Mouse (Mus musculus): ENCODE measurements around the gene Tspo2. TPM values are rescaled to one million over a fixed set of nuclear protein-coding genes. Genes with fewer than 3 reads are reported as not detected.

Tspo2 gene
- polyA plus RNA-seq, 1 experiment = 0.41 TPM

DNA sequence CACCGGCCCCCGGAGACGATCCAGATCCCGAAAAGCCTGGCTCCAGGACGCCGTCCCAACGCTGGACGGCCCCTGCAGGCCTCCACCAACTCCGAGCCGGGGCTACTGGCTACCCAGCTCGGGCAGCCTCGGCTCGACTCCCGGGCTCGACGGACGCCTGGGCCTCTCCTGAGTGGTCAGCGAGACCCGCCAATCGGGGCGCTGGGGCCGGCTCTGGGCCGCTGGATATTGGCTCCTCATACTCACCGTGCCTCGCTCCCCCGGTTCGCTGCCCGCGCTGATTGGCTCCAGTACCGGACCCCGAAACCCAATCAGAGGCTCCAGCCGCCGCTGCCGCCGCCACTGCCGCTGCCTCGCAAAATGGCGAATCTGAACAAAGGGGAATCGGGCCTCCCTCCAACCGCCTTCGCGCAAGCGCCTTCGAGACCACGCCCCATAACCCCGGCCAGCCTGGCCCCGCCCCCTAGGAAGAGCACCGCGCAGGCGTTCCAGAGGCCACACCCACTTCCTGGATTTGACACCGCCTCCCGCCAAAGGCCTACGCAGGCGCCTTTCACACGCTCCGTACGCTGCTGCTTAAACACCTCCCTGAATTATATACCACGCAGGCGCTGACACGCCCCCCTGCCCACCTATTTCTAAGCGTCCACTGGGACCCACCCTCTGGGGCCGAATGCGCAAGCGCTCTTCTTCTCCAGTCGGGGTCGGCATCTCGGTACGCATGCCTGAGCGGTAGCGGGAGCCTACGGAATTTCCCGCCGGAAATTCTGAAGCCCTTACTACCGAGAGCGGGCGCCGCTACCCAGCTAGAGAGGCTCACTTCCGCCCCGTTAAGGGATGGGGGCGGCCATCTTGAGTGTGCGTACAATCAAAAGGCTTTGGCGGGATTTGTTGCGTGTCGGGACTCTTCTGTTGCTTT is 41.7 kb downstream of the Tspo2 start, which contains the start of the genes Nfya and Oard1:
Gene Nfya (minus strand): TSS at position 527 of the 919 bp plus-strand sequence.
Gene Oard1 (plus strand): TSS at position 635 of the 919 bp plus-strand sequence.
- DNase-seq = peak; percentile 100
- no peaks in the 10 kb centered on the region for H3K27me3 ChIP-seq (replicated peaks; ENCODE audit: control insufficient read depth, insufficient read depth, low read length)
- H3K4me3 ChIP-seq (ENCODE audit: insufficient read depth, low read depth, low read length) = peak within 1 kb of the TSS; percentile 86
- peaks cover 3% of the 10 kb centered on the region; the same call in 1 of the 2 replicates for H3K4me1 ChIP-seq (ENCODE audit: control insufficient read depth, insufficient read depth, low read length)
- H3K27ac ChIP-seq (ENCODE audit: insufficient read depth, low read depth, low read length) = peak within 1 kb of the TSS; percentile 98
- H3K36me3 ChIP-seq (ENCODE audit: control insufficient read depth, insufficient read depth, low read length) = peaks cover 1% of the 10 kb centered on the region; the same call in 1 of the 2 replicates
- peak; percentile 51 for TF ChIP-seq POLR2A (IDR thresholded peaks at IDR 0.05; ENCODE audit: low read depth, low read length)
- no peak for TF ChIP-seq CTCF (conservative IDR thresholded peaks at IDR 0.05; ENCODE audit: insufficient read depth, insufficient read length, low read depth, low read length)
- under 1% methylated on average over 84 of the region's 84 CpGs for WGBS

- TF ChIP-seq CTCF (conservative IDR thresholded peaks at IDR 0.05; ENCODE audit: insufficient read depth, insufficient read length, low read depth, low read length) (no peak), POLR2A (IDR thresholded peaks at IDR 0.05; ENCODE audit: low read depth, low read length) (no peak)
- H3K4me3 ChIP-seq (ENCODE audit: insufficient read depth, low read depth, low read length) = peak overlapping the region; percentile 86
- H3K27me3 ChIP-seq (replicated peaks; ENCODE audit: control insufficient read depth, insufficient read depth, low read length) = no peaks in the 10 kb centered on the region
- H3K27ac ChIP-seq (ENCODE audit: insufficient read depth, low read depth, low read length) = peak overlapping the region; percentile 98
- H3K4me1 ChIP-seq (ENCODE audit: control insufficient read depth, insufficient read depth, low read length) = peaks cover 7% of the 10 kb centered on the region; the same call in 1 of the 2 replicates
- no peaks in the 10 kb centered on the region; the same call in 1 of the 2 replicates for H3K36me3 ChIP-seq (ENCODE audit: control insufficient read depth, insufficient read depth, low read length)
- under 1% methylated on average over 47 of the region's 47 CpGs for WGBS
- peak; percentile 81 for DNase-seq
Observed at GRCm38 (mm10) chr17:48408526-48409291, 42.6 kb downstream of the Tspo2 start.

DNA sequence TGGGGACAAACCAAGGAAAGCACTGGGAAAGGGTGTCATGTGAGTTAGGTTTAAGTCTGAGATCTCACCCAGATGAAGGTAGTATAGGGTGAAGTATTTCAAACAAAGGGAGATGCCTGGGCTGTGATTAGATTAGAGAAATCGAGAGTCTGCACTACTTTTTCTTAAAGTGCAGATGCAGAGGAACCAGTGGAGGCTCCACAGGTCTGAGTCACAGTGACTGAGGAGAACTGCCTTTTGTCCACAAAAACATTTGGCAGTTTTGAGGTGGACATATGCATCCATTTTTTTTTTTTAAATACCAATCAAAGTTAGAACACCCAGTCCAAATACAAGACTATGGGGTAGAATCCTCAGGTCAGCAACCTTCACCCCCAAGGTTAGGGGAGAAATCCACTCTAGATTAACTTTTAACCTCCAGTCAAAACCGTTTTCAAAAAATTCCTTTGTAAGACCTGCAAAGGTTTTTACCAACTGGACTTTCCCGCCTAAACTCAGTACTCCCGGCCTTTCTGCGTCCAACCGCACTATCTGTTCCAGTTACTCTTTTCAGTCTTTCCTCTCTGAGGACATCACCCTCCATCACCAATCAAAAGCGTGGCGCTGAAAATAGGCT is 43.3 kb downstream of the Tspo2 start:
- Histone ChIP-seq H3K4me1 (ENCODE audit: control insufficient read depth, insufficient read depth, low read length) (peaks cover 7% of the 10 kb centered on the region; the same call in 1 of the 2 replicates), H3K4me3 (ENCODE audit: insufficient read depth, low read depth, low read length) (peak overlapping the region; percentile 86), H3K36me3 (ENCODE audit: control insufficient read depth, insufficient read depth, low read length) (no peaks in the 10 kb centered on the region), H3K27me3 (replicated peaks; ENCODE audit: control insufficient read depth, insufficient read depth, low read length) (no peaks in the 10 kb centered on the region), H3K27ac (ENCODE audit: insufficient read depth, low read depth, low read length) (peak overlapping the region; percentile 98)
- 8% methylated on average over 8 of the region's 8 CpGs for WGBS
- no peak for TF ChIP-seq CTCF (conservative IDR thresholded peaks at IDR 0.05; ENCODE audit: insufficient read depth, insufficient read length, low read depth, low read length)
- TF ChIP-seq POLR2A (IDR thresholded peaks at IDR 0.05; ENCODE audit: low read depth, low read length) = no peak
- DNase-seq = peak; percentile 54

DNA sequence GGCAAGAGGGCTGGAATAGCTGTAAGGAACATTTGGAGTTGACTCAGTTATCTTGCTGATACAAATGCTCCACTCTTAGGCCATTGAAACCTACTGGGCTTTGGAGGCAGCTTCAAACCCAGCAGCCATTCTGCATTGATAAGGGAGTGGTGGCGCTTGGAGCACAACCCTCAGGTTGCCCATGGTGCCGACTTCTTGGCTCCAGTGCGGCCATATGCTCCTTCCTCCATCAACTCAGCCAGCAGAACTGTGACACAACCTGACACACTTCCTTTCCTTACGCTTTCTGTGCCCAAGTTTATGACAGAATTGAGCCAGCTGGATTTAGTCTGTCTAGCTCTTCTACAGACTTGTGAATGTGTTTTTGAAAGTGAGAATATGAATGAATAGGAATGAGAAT is 44.2 kb downstream of the Tspo2 start:
- Histone ChIP-seq H3K27ac (ENCODE audit: insufficient read depth, low read depth, low read length) (no peak overlapping the region), H3K4me1 (ENCODE audit: control insufficient read depth, insufficient read depth, low read length) (peaks cover 7% of the 10 kb centered on the region; the same call in 1 of the 2 replicates), H3K36me3 (ENCODE audit: control insufficient read depth, insufficient read depth, low read length) (no peaks in the 10 kb centered on the region), H3K27me3 (replicated peaks; ENCODE audit: control insufficient read depth, insufficient read depth, low read length) (no peaks in the 10 kb centered on the region), H3K4me3 (ENCODE audit: insufficient read depth, low read depth, low read length) (no peak overlapping the region)
- 83% methylated on average over 4 of the region's 4 CpGs for WGBS
- TF ChIP-seq POLR2A (IDR thresholded peaks at IDR 0.05; ENCODE audit: low read depth, low read length) (no peak), CTCF (conservative IDR thresholded peaks at IDR 0.05; ENCODE audit: insufficient read depth, insufficient read length, low read depth, low read length) (no peak)
- no peak for DNase-seq

DNA sequence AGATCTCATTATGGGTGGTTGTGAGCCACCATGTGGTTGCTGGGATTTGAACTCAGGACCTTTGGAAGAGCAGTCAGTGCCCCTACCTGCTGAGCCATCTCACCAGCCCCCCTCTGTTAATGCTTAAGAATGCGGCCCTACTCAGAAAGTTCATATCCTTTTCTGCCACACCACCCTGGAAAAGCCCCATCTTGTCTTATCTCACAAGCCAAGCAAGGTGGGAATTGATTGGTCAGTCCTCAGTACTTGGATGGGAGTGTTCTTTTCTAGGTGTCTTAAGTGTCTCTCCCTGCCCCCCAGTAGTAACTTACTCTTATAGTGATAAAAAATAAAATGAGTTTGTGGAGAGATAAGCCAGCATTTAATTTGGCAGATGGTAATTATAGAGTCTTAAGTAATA is 46.6 kb downstream of the Tspo2 start:
- Histone ChIP-seq H3K27me3 (replicated peaks; ENCODE audit: control insufficient read depth, insufficient read depth, low read length) (no peaks in the 10 kb centered on the region), H3K4me3 (ENCODE audit: insufficient read depth, low read depth, low read length) (no peak overlapping the region), H3K4me1 (ENCODE audit: control insufficient read depth, insufficient read depth, low read length) (0 out of 2 replicates have a peak, but pooled peaks cover 4% of the 10 kb centered on the region), H3K36me3 (ENCODE audit: control insufficient read depth, insufficient read depth, low read length) (peaks cover 1% of the 10 kb centered on the region; the same call in 1 of the 2 replicates), H3K27ac (ENCODE audit: insufficient read depth, low read depth, low read length) (no peak overlapping the region)
- TF ChIP-seq POLR2A (IDR thresholded peaks at IDR 0.05; ENCODE audit: low read depth, low read length) (no peak), CTCF (conservative IDR thresholded peaks at IDR 0.05; ENCODE audit: insufficient read depth, insufficient read length, low read depth, low read length) (no peak)
- no peak for DNase-seq
- WGBS = 84% methylated on average over 1 of the region's 1 CpGs

GRCm38 (mm10) chr17:48403848-48404247 is 47.5 kb downstream of the Tspo2 start:
- 78% methylated on average over 2 of the region's 2 CpGs for WGBS
- H3K4me3 ChIP-seq (ENCODE audit: insufficient read depth, low read depth, low read length) = no peak overlapping the region
- TF ChIP-seq CTCF (conservative IDR thresholded peaks at IDR 0.05; ENCODE audit: insufficient read depth, insufficient read length, low read depth, low read length) (no peak), POLR2A (IDR thresholded peaks at IDR 0.05; ENCODE audit: low read depth, low read length) (no peak)
- H3K4me1 ChIP-seq (ENCODE audit: control insufficient read depth, insufficient read depth, low read length) = 0 out of 2 replicates have a peak, but pooled peaks cover 4% of the 10 kb centered on the region
- no peaks in the 10 kb centered on the region for H3K27me3 ChIP-seq (replicated peaks; ENCODE audit: control insufficient read depth, insufficient read depth, low read length)
- DNase-seq = no peak
- H3K36me3 ChIP-seq (ENCODE audit: control insufficient read depth, insufficient read depth, low read length) = peaks cover 2% of the 10 kb centered on the region; the same call in 1 of the 2 replicates
- H3K27ac ChIP-seq (ENCODE audit: insufficient read depth, low read depth, low read length) = no peak overlapping the region
